Mouse (Mus musculus): ENCODE measurements around the gene Olfr718-ps1.

DNA sequence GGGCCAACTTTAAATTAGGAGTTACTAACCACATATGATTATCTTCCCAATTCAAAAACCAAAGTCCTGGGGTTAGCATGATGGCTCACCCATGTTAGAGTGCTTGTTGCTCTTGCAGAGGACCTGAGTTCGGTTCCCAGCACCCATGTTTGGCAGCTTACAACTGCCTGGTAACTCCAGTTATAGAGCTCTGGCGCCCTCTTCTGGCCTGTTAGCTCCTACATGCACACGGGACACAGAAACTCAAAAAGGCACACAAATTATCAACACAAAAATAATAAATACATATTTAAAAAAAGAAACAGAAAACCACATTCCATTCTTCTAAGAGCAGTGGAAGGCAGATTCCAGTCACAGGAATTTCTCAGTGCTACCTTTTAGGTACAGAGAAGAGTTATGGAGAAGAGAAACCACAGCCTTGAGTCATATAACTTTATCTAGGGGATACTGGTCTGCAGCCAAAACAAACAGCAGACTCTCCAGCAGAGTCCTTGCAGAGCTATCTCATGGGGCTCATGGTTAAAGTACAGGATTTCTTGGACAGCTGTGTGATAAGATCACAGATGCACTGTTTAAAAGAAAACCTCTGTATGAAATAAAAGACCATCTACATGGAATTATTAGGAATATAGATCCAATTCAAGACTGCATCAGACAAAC lies 30.3 kb upstream of the Olfr718-ps1 start:
- TF ChIP-seq POLR2A (IDR thresholded peaks at IDR 0.05; ENCODE audit: low read depth, low read length), result no peak
- no peak for TF ChIP-seq CTCF (conservative IDR thresholded peaks at IDR 0.05; ENCODE audit: insufficient read depth, insufficient read length, low read depth, low read length)

All from kidney, adult 2 months (tissue).